Mouse (Mus musculus): ENCODE results near the gene 1810009A15Rik.

The 1810009A15Rik gene

GRCm38 (mm10) chr19:8919000-8919399, 30.3 kb downstream of the 1810009A15Rik start:
- no peak for DNase-seq (ENCODE audit: extremely low read depth, insufficient read length, low spot score)

GRCm38 (mm10) chr19:8919684-8920072, 31.0 kb downstream of the 1810009A15Rik start:
- no peak for DNase-seq (ENCODE audit: extremely low read depth, insufficient read length, low spot score)

- peak; percentile 92 for DNase-seq (ENCODE audit: extremely low read depth, insufficient read length, low spot score)
These were observed 31.6 kb downstream of the 1810009A15Rik start, which contains the start of gene B3gat3 for GRCm38 (mm10) chr19:8920073-8920736. TSS of gene B3gat3 (plus strand) at chr19:8920374.

- DNase-seq (ENCODE audit: extremely low read depth, insufficient read length, low spot score) = peak; percentile 24
These were observed 32.2 kb downstream of the 1810009A15Rik start for GRCm38 (mm10) chr19:8920836-8921291.

GRCm38 (mm10) chr19:8921741-8922140, 33.1 kb downstream of the 1810009A15Rik start:
- DNase-seq (ENCODE audit: extremely low read depth, insufficient read length, low spot score) = no peak

- DNase-seq (ENCODE audit: extremely low read depth, insufficient read length, low spot score) = no peak
These were observed 38.1 kb downstream of the 1810009A15Rik start for GRCm38 (mm10) chr19:8926766-8927165.

- DNase-seq (ENCODE audit: extremely low read depth, insufficient read length, low spot score) = no peak
These were observed 39.4 kb downstream of the 1810009A15Rik start for GRCm38 (mm10) chr19:8927891-8928525.

GRCm38 (mm10) chr19:8928689-8929223, 40.1 kb downstream of the 1810009A15Rik start:
- DNase-seq (ENCODE audit: extremely low read depth, insufficient read length, low spot score) = no peak

GRCm38 (mm10) chr19:8929224-8930088, 40.8 kb downstream of the 1810009A15Rik start, which contains the start of the genes Rom1 and Eml3:
TSS of gene Rom1 (minus strand) at chr19:8929356.
TSS of gene Eml3 (plus strand) at chr19:8929552.
- peak; percentile 92 for DNase-seq (ENCODE audit: extremely low read depth, insufficient read length, low spot score)

GRCm38 (mm10) chr19:8930117-8930516, 41.5 kb downstream of the 1810009A15Rik start:
- no peak for DNase-seq (ENCODE audit: extremely low read depth, insufficient read length, low spot score)

- no peak for DNase-seq (ENCODE audit: extremely low read depth, insufficient read length, low spot score)
These were observed 42.1 kb downstream of the 1810009A15Rik start for GRCm38 (mm10) chr19:8930771-8931170.

- DNase-seq (ENCODE audit: extremely low read depth, insufficient read length, low spot score) = no peak
These were observed 48.1 kb downstream of the 1810009A15Rik start for GRCm38 (mm10) chr19:8936736-8937135.

Measured in 3134 (cell line).